Mouse (Mus musculus): ENCODE data around the gene 4930503B20Rik.

DNA sequence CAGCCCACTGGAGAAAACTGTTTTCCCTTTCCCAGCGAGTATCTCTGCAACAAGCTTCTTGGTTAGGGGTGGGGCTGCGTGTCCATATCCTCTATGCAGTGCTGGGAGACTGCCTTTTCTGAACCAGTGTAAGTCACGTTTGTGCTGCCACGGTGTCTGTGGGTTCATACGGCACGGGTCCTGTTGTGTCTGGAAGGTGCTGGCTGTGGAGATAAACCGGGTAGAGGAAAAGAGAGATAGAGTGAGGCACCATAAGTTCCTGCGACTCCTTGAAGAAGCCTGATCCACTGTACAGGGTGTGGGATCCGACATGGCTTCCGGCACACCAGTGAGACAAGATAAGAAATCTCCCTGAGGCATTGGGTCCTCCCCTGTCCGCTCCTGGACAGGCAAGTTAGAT is 48.9 kb upstream of the 4930503B20Rik start:
- TF ChIP-seq CTCF (IDR thresholded peaks at IDR 0.05; ENCODE audit: borderline replicate concordance, extremely low read depth, insufficient read depth, insufficient read length), result no peak
- TF ChIP-seq POLR2A (IDR thresholded peaks at IDR 0.05; ENCODE audit: borderline replicate concordance, extremely low read depth, insufficient read depth, insufficient read length, poor library complexity, severe bottlenecking), result no peak

Measured in brain, embryonic 14.5 days (tissue).